Comparison of ENCODE assay signal across 21 mouse cellular contexts in genomic region chr1:77870125-77870524, GRCm38 (mm10).
DNase-seq lines count a peak whose midpoint lies in the region; ATAC-seq and TF ChIP-seq lines count a peak whose summit lies in the region.
"Had no signal": no experiment of that assay in that cellular context is flagged by ENCODE, and none has a peak within 500 bp of the region (broad histone marks: within the 10 kb centered on the region; RNA-seq: fewer than 3 reads in every experiment).

No protein-coding gene starts in this region.

- peak; percentile 77 for DNase-seq in 3T3-L1 (ENCODE audit: low read depth, low spot score)
- peak; percentile 16 for DNase-seq in Muller cell, postnatal 12 days (ENCODE audit: inconsistent ontology term)
- DNase-seq in layer of hippocampus, adult 9-10 months (ENCODE audit: low spot score), result no peak
- DNase-seq: adrenal gland, adult 2 months; adrenal gland, postnatal 10 days; adrenal gland, postnatal 25 days; B cell, adult 2 months; cerebellum, adult 11 months; cerebellum, adult 18-20 months; cerebellum, adult 8-10 months; cerebellum, adult 9-11 months; cerebellum, postnatal 14 days; cerebellum, postnatal 36 days; embryo, embryonic 11 days had no signal

- H3K4me1 ChIP-seq in embryonic fibroblast, embryonic 13.5 days (ENCODE audit: control insufficient read depth, insufficient read depth, low read length), result peaks cover 11% of the 10 kb centered on the region
- H3K4me1 ChIP-seq: embryonic facial prominence, embryonic 13.5 days; embryonic facial prominence, embryonic 15.5 days; forebrain, embryonic 12.5 days had no signal

- no peak for ATAC-seq in CD4-positive, CD25-positive, alpha-beta regulatory T cell, adult 4 months
- ATAC-seq: forebrain, embryonic 14.5 days; forebrain, embryonic 16.5 days had no signal

- no peak for TF ChIP-seq POLR2A in embryonic fibroblast, embryonic 13.5 days (IDR thresholded peaks at IDR 0.05; ENCODE audit: low read depth, low read length)

- peak overlapping the region; percentile 65; the same call in 1 of the 2 replicates for H3K27ac ChIP-seq in embryonic fibroblast, embryonic 13.5 days (ENCODE audit: insufficient read depth, low read length)
- H3K27ac ChIP-seq: embryonic facial prominence, embryonic 13.5 days; embryonic facial prominence, embryonic 15.5 days; forebrain, embryonic 12.5 days had no signal

- no peak overlapping the region for H3K4me3 ChIP-seq in embryonic fibroblast, embryonic 13.5 days (ENCODE audit: insufficient read depth, low read length)
- H3K4me3 ChIP-seq: embryonic facial prominence, embryonic 13.5 days; embryonic facial prominence, embryonic 15.5 days; forebrain, embryonic 12.5 days had no signal

- TF ChIP-seq CTCF in embryonic fibroblast, embryonic 13.5 days (IDR thresholded peaks at IDR 0.05; ENCODE audit: borderline replicate concordance, insufficient read depth, low read length), result no peak
